Mouse (Mus musculus): Measurements from ENCODE around the gene Tbc1d30. TPM values are rescaled to one million over a fixed set of nuclear protein-coding genes. Genes with fewer than 3 reads are reported as not detected.

The Tbc1d30 gene
- total RNA-seq, 2 experiments from 2014 or later, result 5.0 TPM; not detected in 1

DNA sequence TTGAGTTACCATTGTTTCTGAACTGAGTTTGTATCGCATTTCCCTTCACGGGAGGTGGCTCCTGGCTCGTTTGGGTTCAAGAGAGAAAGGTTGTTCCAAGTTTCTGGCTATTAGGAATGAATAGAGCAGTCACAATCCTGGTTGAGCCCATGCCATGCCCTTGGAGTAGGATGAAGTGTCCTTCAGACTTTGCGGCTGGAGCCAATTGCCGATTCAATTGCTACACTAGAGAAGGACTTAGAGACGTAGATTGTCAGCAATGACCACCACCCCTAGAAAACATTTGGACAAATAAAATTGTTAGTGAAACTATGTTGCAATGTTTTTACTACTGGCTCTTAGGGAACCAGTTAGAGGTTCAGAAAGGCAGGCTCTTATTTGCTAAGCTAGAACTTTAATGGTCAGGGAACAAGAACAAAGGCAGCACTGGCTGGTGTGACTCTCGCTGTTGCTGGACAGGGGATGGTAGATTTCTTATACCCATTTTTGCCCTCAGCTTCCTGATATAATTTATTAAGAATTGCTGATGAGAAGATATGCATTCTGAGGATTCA is 32.6 kb downstream of the Tbc1d30 start:
- ATAC-seq (replicated peaks; ENCODE audit: low FRiP score, poor library complexity, severe bottlenecking), result no peak

GRCm38 (mm10) chr10:121316361-121316760 is 34.7 kb downstream of the Tbc1d30 start:
- no peak for ATAC-seq (replicated peaks; ENCODE audit: low FRiP score, poor library complexity, severe bottlenecking)

DNA sequence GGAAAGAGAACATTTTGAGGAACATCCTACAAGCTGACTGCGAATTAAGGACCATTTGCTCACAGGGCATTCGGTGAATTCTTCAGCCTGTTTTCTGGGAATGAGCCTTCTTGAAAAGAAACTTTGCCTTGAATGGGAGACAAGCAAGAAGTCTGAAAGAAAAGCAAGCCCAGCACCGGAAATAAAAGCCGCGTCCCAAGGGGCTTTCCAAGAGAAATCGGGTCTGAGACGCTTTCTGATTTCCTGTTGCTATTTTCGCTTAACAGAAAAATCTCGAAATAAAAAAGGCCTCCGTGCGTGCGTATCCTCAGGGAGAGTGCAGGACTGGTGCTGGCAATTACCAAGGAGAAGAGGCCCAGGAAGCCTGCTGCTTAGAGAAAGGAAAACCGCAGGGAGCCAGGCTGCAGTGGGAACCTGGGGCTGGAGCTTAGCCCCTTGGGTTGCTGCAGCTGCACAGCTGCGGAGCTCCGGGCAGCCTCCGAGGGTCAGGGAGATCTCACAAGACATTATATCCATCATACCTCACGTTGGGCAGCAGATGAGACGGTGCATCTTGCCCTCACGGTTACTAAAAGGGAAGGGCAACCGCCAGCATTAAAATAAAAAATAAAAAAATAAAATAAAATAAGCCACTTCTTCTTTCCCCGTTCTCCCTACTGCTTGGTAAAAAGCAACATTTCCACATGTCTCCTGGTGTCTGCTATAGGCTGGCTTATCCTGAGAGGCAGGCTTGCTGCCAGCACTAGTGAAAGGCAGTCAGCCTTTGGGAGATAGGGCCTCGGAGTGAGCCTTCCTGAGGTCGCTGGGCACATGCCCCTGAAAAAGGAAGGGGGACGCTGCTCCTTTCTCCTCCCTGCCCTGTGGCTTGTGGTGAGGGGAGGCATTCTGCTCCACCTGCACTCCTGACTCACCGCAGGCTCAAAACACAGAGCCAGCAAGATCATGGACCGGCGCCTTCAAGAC is 35.5 kb downstream of the Tbc1d30 start:
- no peak for ATAC-seq (replicated peaks; ENCODE audit: low FRiP score, poor library complexity, severe bottlenecking)

- no peak for ATAC-seq (replicated peaks; ENCODE audit: low FRiP score, poor library complexity, severe bottlenecking)
Observed at GRCm38 (mm10) chr10:121314186-121314585, 36.9 kb downstream of the Tbc1d30 start.

DNA sequence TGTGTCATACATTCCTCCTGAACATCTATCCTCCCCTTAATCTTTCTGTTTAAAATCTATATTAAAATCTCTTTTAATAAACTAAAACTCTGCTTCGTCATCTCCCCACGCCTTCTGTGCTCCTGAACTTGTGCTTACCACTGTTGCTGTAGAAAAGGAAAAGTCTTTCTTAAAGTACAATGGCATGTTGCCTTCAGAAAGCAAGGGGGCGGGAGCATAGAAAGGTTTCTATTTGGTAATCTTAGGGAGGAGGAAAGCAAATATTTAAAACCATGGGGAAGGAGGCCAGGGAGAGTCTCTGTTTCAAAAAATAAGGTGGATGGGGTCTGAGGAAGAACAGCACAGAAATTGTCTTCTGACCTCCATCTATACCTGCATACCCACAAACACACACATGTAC is 38.0 kb downstream of the Tbc1d30 start:
- ATAC-seq (replicated peaks; ENCODE audit: low FRiP score, poor library complexity, severe bottlenecking), result no peak

DNA sequence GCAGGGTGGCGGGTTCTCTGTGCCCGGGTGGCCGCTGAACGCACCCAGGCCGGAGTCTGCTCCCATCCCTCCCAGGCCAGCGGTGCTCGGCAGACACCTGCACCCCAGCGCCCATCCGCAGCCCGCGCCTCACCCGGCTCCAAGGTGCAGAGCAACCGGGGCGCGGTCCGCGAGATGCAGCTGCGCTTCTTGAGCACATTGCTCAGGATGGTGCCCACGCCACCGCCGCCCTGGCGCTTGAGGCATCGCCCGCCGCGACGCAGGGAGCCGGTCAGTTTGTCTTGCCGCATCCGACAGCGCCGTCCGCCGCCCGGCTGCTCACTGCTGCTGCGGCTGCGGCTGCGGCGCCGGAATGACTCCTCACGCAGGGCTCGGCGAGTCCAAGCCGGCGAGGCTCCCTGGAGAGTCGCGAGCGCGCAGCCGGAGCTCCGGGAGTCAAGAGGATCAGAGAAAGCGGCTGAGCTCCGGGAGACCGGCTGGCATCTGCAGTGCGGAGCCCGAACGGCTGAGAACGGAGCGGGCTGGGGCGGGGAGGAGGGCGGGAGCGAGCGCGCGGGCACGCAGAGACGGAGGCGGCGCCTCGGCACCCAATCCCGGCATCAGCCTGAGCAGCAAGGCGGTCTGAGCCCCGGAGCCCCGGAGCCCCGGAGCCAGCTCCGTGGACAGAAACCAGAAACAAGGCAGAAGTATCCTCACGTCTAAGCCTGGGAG is 40.4 kb downstream of the Tbc1d30 start:
- no peak for ATAC-seq (replicated peaks; ENCODE audit: low FRiP score, poor library complexity, severe bottlenecking)

DNA sequence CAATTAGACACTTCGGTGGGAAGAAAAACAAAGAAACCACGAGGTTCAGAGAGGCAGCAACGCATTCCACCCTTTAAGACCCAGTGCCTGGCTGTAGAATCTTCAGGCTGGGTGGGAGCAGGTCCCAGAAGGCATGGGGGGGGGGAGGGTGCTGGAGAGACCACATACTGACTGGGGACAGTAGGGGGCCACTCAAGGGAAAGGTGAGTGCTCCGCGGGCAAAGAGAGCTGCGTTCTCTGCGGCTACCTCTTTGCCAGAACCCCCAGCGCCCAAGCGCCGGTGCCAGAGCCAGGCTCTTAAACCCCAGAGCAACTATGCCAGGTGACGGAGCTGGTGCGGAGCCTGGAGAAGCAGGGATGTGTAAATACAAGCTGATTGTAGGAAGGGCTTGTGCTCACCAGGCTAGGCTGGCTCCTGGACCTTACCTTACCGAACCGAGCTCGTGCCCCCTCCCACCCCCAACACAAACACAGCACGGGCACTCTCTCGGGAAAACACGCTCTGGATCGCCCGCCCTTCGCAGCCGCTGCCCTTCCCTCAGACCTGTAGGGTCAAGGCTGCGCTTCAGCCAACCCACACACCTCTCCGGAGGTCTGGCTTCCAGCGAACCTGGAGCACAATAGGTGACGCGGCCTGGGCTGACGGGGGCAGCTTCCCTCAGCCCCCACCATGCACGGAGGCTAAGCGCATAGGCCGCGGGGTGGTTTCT is 41.1 kb downstream of the Tbc1d30 start:
- ATAC-seq (replicated peaks; ENCODE audit: low FRiP score, poor library complexity, severe bottlenecking), result no peak

GRCm38 (mm10) chr10:121309123-121309655 is 41.9 kb downstream of the Tbc1d30 start:
- ATAC-seq (replicated peaks; ENCODE audit: low FRiP score, poor library complexity, severe bottlenecking), result no peak

- ATAC-seq (replicated peaks; ENCODE audit: low FRiP score, poor library complexity, severe bottlenecking), result no peak
Observed at GRCm38 (mm10) chr10:121305441-121305840, 45.6 kb downstream of the Tbc1d30 start.

GRCm38 (mm10) chr10:121303559-121303958 is 47.5 kb downstream of the Tbc1d30 start:
- ATAC-seq (replicated peaks; ENCODE audit: low FRiP score, poor library complexity, severe bottlenecking), result no peak

- no peak for ATAC-seq (replicated peaks; ENCODE audit: low FRiP score, poor library complexity, severe bottlenecking)
Observed at GRCm38 (mm10) chr10:121301868-121302267, 49.2 kb downstream of the Tbc1d30 start.

GRCm38 (mm10) chr10:121300659-121301058 is 50.4 kb downstream of the Tbc1d30 start:
- no peak for ATAC-seq (replicated peaks; ENCODE audit: low FRiP score, poor library complexity, severe bottlenecking)

GRCm38 (mm10) chr10:121297054-121297701 is 53.9 kb downstream of the Tbc1d30 start:
- no peak for ATAC-seq (replicated peaks; ENCODE audit: low FRiP score, poor library complexity, severe bottlenecking)

GRCm38 (mm10) chr10:121294471-121294870 is 56.6 kb downstream of the Tbc1d30 start:
- ATAC-seq (replicated peaks; ENCODE audit: low FRiP score, poor library complexity, severe bottlenecking), result no peak

GRCm38 (mm10) chr10:121293829-121294228 is 57.2 kb downstream of the Tbc1d30 start:
- no peak for ATAC-seq (replicated peaks; ENCODE audit: low FRiP score, poor library complexity, severe bottlenecking)

DNA sequence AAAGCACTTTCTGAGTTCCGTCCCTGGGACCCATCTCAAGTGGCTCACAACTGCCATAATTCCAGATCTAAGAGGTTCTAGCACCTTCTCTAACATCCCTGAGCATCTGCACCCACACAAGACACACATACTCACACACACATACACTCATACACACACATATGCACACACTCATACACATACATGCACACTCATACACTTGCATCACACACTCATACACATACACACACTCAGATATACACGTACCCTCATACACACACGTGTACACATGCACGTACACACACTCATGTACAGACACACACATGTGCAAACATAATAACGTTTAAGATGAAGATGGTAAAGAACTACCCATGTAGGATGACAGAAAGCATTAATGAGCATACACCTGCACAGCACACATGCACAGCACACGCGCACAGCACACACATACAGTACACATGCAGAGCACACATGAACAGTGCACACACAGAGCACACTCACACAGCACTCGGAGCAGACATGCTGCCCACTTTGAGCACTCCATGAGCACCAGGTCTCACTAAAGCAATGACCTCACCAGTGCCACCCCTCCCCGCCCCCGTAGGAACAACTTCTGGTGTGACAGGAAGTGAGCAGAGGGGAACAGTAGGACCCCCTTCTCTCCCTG is 59.7 kb downstream of the Tbc1d30 start:
- ATAC-seq (replicated peaks; ENCODE audit: low FRiP score, poor library complexity, severe bottlenecking), result no peak

- ATAC-seq (replicated peaks; ENCODE audit: low FRiP score, poor library complexity, severe bottlenecking), result no peak
Observed at GRCm38 (mm10) chr10:121290682-121291078, 60.4 kb downstream of the Tbc1d30 start.

GRCm38 (mm10) chr10:121289970-121290681 is 61.0 kb downstream of the Tbc1d30 start:
- ATAC-seq (replicated peaks; ENCODE audit: low FRiP score, poor library complexity, severe bottlenecking), result no peak

Measured in erythroid progenitor cell, adult 5-6 weeks (primary cell).